Mouse (Mus musculus): ENCODE results near the gene Cdkn2d.

GRCm38 (mm10) chr9:21336491-21336890 lies 45.3 kb upstream of the Cdkn2d start:
- TF ChIP-seq CTCF (IDR thresholded peaks at IDR 0.05; ENCODE audit: low read depth) (no peak), EP300 (IDR thresholded peaks at IDR 0.05; ENCODE audit: low read depth) (no peak)

All from liver, postnatal 0 days (tissue).